Mouse (Mus musculus) neural tube, embryonic 13.5 days (tissue): ENCODE data around the gene Fam173b. TPM values are rescaled to one million over a fixed set of nuclear protein-coding genes. Genes with fewer than 3 reads are reported as not detected.
A peak's percentile ranks its signal among the peaks of the same experiment; 100 is the strongest.
"Not testable (repeated sequence)": the region's sequence is repeated elsewhere in the genome, so short reads cannot be mapped to it uniquely, and the experiment has no call there.

Source experiments
- ATAC-seq: fragments of 200-750 bp; cut with Nextera tagmentation; 2 replicates; pipeline ENCODE4 v1.8.0; 2017; ENCODE audit warnings: low read depth, mild to moderate bottlenecking, moderate TSS enrichment, moderate library complexity
- H3K27ac ChIP-seq: fragments of 300-500 bp; sonication (generic); replicated peaks from 2 replicates; pipeline ENCODE4 v1.5.1; 2015; ENCODE audit warnings: moderate library complexity, mild to moderate bottlenecking, inconsistent platforms
- H3K27me3 ChIP-seq: fragments of 300-500 bp; sonication (generic); 2 replicates; pipeline ENCODE4 v1.6.1; 2015; ENCODE audit warnings: mild to moderate bottlenecking, inconsistent platforms
- H3K36me3 ChIP-seq: fragments of 300-500 bp; sonication (generic); 2 replicates; pipeline ENCODE4 v1.6.1; 2015; ENCODE audit warnings: mild to moderate bottlenecking, inconsistent platforms
- H3K4me1 ChIP-seq: fragments of 300-500 bp; sonication (generic); replicated peaks from 2 replicates; pipeline ENCODE4 v1.6.1; 2015; ENCODE audit warnings: inconsistent platforms
- H3K4me2 ChIP-seq: fragments of 300-500 bp; sonication (generic); 2 replicates; pipeline ENCODE4 v1.6.1; 2015; ENCODE audit warnings: inconsistent platforms, mild to moderate bottlenecking, moderate library complexity
- H3K4me3 ChIP-seq: fragments of 300-500 bp; sonication (generic); 2 replicates; pipeline ENCODE4 v1.5.1; 2015; ENCODE audit warnings: mild to moderate bottlenecking, inconsistent platforms
- H3K9ac ChIP-seq: fragments of 300-500 bp; sonication (generic); 2 replicates; pipeline ENCODE4 v1.6.1; 2015; ENCODE audit warnings: moderate library complexity, mild to moderate bottlenecking, inconsistent platforms
- H3K9me3 ChIP-seq: fragments of 300-500 bp; sonication (generic); 2 replicates; pipeline ENCODE4 v1.6.1; 2016; ENCODE audit warnings: inconsistent platforms
- WGBS: fragments of 180-500 bp; shearing (Covaris S2); methylation state at CpG from one replicate; pipeline ENCODE4 v1.1.7; 2015; 5-methylcytosine and 5-hydroxymethylcytosine counted together
- polyA plus RNA-seq: library from polyadenylated mRNA; unstranded; fragments of >200 nt; fragmentation: Nextera tagmentation; extraction: Ambion mirVana; gene quantifications from 2 replicates; pipeline ENCODE4 v1.2.1, GENCODE M21; 2015

Gene Fam173b
- polyA plus RNA-seq, 1 experiment from 2014 or later: 11.0 TPM

DNA sequence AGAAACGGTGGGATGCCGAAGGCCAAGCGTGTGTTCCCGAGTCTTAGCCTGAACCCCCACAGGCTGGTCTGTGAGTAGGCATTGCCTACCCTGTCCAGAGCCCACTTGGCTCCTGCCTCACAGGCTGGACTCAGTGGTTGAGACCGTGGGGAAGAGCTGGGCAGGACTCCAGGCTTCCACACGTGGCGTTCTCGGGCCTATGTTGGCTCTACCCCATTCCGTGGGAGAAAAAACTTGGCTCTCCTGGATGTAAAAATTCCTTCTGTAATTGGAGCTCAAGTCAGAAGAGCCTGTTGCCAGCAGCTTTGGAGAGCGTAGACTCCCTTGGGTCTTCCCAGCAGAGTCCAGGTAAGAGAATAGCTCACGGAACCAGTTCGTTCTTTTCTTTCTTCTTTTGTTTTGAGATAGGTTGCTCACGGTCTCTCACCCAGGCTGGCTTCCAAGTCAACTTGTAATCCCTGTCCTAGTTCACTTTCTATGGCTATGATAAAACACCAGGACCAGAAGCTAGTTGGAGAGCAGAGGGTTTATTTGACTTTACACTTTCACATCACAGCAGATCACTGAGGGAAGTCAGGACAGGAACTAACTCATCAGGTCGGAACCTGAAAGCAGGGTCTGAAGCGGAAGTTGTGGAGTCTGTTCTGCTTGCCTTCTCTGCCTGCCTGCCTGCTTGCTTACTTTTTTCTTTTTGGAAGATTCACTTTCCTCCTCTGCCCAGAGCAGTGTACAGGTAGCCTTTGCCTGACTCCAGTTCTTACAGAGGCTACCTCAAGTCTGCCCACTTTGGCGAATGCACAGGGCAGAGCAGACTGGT is 29.5 kb upstream of the Fam173b start:
- Histone ChIP-seq H3K27ac (no peak overlapping the region), H3K4me1 (peaks cover 5% of the 10 kb centered on the region), H3K27me3 (no peaks in the 10 kb centered on the region), H3K9me3 (no peaks in the 10 kb centered on the region), H3K4me2 (no peak overlapping the region), H3K4me3 (no peak overlapping the region), H3K9ac (no peak overlapping the region), H3K36me3 (no peaks in the 10 kb centered on the region)
- 80% methylated on average over 16 of the region's 16 CpGs for WGBS
- no peak for ATAC-seq

DNA sequence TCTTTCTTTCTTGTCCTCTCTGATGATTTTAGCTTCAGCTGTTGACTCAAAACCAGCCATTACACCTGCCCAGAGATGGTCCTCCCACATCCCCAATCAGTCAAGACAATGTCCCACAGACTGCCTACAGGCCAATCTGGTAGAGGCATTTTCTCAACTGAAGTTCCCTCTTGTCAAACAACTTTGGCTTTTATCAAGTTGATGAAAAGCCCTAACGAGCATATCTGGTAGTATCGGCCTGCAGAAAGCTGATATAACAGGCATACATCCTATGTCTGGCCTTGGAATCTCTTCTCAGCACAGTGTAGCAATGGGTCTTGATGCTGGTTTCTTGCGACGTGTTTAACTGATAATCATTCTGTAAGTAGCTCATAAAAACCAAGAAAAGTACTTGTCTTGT is 28.4 kb upstream of the Fam173b start:
- no peak for ATAC-seq
- WGBS: 89% methylated on average over 4 of the region's 4 CpGs
- H3K4me1 ChIP-seq: peaks cover 5% of the 10 kb centered on the region
- H3K36me3 ChIP-seq: no peaks in the 10 kb centered on the region
- H3K4me3 ChIP-seq: no peak overlapping the region
- no peak overlapping the region for H3K27ac ChIP-seq
- no peak overlapping the region for H3K4me2 ChIP-seq
- no peaks in the 10 kb centered on the region for H3K27me3 ChIP-seq
- H3K9me3 ChIP-seq: no peaks in the 10 kb centered on the region
- H3K9ac ChIP-seq: no peak overlapping the region

DNA sequence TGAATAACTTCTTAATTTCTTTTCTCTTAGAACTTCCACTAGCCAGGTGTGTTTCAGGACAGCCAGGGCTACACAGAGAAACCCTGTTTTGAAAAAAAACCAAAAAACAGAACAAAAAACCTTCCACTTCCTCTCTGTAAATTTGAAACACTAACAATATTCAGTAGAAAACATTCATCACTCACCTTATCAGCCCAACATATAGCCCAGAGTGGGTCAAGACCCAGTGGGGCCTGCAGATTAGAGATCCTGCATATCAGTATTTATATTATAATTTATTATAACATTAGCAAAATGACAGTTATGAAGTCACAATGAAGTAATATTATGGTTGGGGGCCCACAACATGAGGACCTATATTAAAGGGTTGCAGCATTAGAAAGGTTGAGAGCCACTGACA is 28.0 kb upstream of the Fam173b start:
- no peak overlapping the region for H3K4me3 ChIP-seq
- H3K27me3 ChIP-seq: no peaks in the 10 kb centered on the region
- no peak overlapping the region for H3K27ac ChIP-seq
- no peak overlapping the region for H3K4me2 ChIP-seq
- peaks cover 2% of the 10 kb centered on the region for H3K4me1 ChIP-seq
- no peaks in the 10 kb centered on the region for H3K9me3 ChIP-seq
- H3K36me3 ChIP-seq: no peaks in the 10 kb centered on the region
- no peak overlapping the region for H3K9ac ChIP-seq
- no peak for ATAC-seq

DNA sequence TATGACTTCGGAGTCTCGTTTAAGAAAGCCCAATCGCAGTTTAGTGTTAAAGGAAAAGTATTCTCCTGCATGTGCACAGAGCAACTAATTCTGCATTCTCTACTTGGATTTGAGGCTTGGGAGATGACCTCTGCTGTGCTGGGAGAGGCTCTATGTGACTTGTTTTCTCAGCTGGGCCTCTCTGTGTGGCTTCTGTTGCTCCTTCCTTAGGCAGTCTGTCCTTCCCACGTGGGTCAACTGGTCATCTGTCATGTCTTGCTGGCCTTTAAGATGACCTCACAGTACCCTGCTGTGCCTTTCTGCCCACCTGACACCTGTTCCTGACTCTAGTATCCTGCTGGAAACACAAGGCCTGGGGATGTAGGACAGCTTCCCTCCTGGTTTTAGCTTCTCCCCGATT is 25.6 kb upstream of the Fam173b start:
- Histone ChIP-seq H3K4me3 (no peak overlapping the region), H3K36me3 (no peaks in the 10 kb centered on the region), H3K9me3 (no peaks in the 10 kb centered on the region), H3K4me1 (no peaks in the 10 kb centered on the region), H3K4me2 (no peak overlapping the region), H3K9ac (no peak overlapping the region), H3K27ac (no peak overlapping the region), H3K27me3 (no peaks in the 10 kb centered on the region)
- ATAC-seq: no peak
- WGBS: 72% methylated on average over 5 of the region's 5 CpGs

DNA sequence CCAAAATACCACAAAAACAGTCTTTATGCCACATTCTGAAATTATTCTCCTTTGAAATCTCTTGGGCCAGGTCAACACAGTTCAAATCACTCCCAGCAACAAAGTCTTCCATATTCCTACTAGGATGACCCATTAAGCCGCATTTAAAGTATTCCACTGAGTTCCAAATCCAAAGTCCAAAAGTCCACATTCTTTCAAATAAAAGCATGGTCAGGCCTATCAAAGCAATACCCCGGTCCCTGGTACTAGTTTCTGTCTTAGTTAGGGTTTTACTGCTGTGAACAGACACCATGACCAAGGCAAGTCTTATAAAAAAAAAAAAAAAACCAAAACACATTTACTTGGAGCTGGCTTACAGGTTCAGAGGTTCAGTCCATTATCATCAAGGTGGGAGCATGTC is 20.6 kb upstream of the Fam173b start:
- not testable (repeated sequence) for H3K36me3 ChIP-seq, H3K4me2 ChIP-seq, ATAC-seq, H3K9me3 ChIP-seq, H3K4me3 ChIP-seq, H3K4me1 ChIP-seq, H3K27me3 ChIP-seq, H3K27ac ChIP-seq, H3K9ac ChIP-seq
- WGBS: 88% methylated on average over 2 of the region's 2 CpGs

DNA sequence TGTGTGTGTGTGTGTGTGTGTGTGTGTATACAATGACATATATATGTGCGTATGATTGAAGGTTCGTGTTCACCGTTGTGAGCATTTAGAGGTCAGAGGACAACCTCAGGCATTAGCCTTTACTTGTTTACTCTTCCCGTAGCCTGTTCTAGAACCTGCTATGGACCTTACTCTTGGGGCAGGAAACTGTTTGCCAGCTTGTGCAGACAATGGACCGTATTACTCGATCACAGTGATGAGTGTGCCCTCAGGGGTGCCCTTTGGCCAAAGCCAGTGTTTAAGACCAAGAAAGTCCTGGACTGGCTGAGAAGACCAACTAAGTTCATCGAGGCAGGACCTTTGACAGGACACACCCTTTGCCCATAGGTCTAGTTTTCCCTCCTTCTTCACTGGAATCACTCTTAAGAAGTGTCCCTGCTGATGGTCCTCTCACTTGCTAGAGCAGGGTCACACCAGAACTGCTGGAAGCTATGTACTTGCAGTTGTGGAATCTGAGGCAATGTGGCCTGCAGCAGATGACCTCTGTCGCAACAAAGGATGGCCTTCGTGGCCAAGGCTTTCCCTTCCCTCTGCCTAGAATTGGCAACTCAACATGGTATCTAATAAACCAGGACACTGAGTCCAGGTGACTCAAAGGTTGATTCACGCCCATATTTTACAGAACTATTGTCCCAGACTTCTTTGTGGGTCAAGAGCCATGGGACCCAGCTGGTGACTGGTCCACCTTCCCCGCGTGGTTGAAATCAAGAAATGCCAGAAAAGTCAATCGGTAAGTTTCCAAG is 18.2 kb upstream of the Fam173b start:
- no peak overlapping the region for H3K4me2 ChIP-seq
- 0 out of 2 replicates have a peak, but pooled peaks cover 2% of the 10 kb centered on the region for H3K36me3 ChIP-seq
- no peak overlapping the region for H3K27ac ChIP-seq
- ATAC-seq: no peak
- H3K27me3 ChIP-seq: no peaks in the 10 kb centered on the region
- no peak overlapping the region for H3K4me3 ChIP-seq
- no peaks in the 10 kb centered on the region; the same call in 1 of the 2 replicates for H3K4me1 ChIP-seq
- WGBS: 91% methylated on average over 13 of the region's 13 CpGs
- H3K9ac ChIP-seq: no peak overlapping the region
- no peaks in the 10 kb centered on the region for H3K9me3 ChIP-seq

DNA sequence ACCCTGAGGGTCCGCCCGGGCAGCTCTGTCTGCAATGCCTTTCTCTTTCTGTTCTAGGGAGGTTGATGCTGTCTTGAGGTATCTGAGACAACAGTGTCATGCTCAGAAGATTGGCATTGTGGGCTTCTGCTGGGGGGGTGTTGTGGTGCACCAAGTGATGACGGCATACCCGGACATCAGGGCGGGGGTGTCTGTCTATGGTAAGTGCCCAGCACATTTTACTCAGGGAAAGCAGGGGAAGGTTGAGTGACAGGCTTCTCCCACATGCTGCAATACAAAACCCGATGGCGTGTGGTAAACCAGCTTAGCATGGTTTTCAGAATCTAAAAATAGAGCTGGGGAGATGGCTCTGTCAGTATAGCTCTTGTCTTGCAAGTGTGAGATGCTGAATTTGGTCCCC is 16.4 kb upstream of the Fam173b start:
- Histone ChIP-seq H3K4me3 (no peak overlapping the region), H3K4me2 (no peak overlapping the region), H3K27me3 (no peaks in the 10 kb centered on the region), H3K27ac (no peak overlapping the region), H3K4me1 (no peaks in the 10 kb centered on the region; the same call in 1 of the 2 replicates), H3K9me3 (no peaks in the 10 kb centered on the region), H3K9ac (no peak overlapping the region), H3K36me3 (peaks cover 18% of the 10 kb centered on the region)
- 90% methylated on average over 7 of the region's 7 CpGs for WGBS
- ATAC-seq: no peak

DNA sequence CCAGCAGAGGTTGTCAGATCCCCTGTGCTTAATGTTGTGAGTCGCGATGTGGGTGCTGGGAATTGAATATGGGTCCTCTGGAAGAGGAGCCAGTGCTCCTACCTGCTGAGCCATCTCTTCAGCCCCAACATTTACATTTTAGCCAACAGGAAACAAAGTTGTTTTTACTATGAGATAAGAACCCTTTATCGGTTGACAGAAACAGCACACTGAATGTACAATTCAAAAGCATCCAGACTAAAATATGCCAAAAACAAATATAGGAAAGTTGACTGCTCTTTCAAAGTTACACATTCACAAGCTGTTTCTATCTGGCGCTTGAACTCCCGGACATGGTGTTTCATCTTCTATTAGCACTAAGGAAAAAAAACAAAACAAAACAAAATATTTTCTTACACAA is 15.6 kb upstream of the Fam173b start:
- Histone ChIP-seq H3K4me2 (no peak overlapping the region), H3K27ac (no peak overlapping the region), H3K9me3 (no peaks in the 10 kb centered on the region), H3K9ac (no peak overlapping the region), H3K4me1 (no peaks in the 10 kb centered on the region; the same call in 1 of the 2 replicates), H3K4me3 (no peak overlapping the region), H3K36me3 (peaks cover 26% of the 10 kb centered on the region), H3K27me3 (no peaks in the 10 kb centered on the region)
- no peak for ATAC-seq
- 82% methylated on average over 5 of the region's 5 CpGs for WGBS

DNA sequence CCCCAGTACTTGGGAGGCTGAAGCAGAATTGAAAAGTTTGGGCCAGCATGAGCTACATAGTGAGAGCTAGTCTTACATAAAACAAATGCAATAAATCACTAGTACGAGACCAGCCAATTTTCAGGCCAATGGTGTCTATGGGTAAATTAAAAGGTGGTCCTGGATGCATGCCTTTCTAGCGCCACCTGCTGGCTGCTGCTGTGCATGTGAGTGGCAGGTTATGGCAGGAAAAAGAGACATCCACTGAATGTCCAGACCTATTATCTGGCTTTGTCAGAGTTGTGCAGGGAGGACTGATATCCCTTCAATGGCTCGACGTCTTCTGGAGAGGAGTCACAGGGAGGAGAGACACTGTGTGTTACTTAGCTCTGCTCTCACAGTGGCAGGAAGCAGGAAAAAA is 15.1 kb upstream of the Fam173b start:
- H3K4me3 ChIP-seq: no peak overlapping the region
- no peak overlapping the region for H3K27ac ChIP-seq
- H3K4me1 ChIP-seq: no peaks in the 10 kb centered on the region; the same call in 1 of the 2 replicates
- H3K36me3 ChIP-seq: peaks cover 30% of the 10 kb centered on the region
- WGBS: 7% methylated on average over 4 of the region's 4 CpGs
- no peak overlapping the region for H3K4me2 ChIP-seq
- no peaks in the 10 kb centered on the region for H3K27me3 ChIP-seq
- peak; percentile 57; the same call in 1 of the 2 replicates for ATAC-seq
- no peak overlapping the region for H3K9ac ChIP-seq
- no peaks in the 10 kb centered on the region for H3K9me3 ChIP-seq

DNA sequence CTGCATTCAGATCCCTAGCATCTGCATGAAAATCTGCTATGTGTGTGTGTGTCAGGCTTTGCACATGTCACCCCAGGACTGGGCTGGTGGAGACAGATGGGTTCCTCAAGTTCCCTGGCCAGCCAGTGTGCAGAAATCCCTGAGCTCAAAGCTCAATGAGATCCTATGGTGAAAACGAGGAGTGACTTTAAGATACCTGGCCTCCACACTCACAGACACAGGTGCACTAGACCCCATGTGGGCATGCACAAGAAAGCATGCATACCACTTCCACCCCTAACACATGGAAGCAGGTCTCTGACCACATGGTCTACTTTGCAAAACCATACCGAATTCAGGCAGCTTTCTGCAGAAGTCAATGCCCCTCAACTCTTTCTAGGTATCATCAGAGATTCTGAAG is 13.9 kb upstream of the Fam173b start:
- H3K27ac ChIP-seq: no peak overlapping the region
- H3K4me2 ChIP-seq: no peak overlapping the region
- H3K4me3 ChIP-seq: no peak overlapping the region
- H3K27me3 ChIP-seq: no peaks in the 10 kb centered on the region
- H3K4me1 ChIP-seq: no peaks in the 10 kb centered on the region; the same call in 1 of the 2 replicates
- peaks cover 43% of the 10 kb centered on the region for H3K36me3 ChIP-seq
- 82% methylated on average over 2 of the region's 2 CpGs for WGBS
- no peak for ATAC-seq
- H3K9me3 ChIP-seq: no peaks in the 10 kb centered on the region
- H3K9ac ChIP-seq: no peak overlapping the region

DNA sequence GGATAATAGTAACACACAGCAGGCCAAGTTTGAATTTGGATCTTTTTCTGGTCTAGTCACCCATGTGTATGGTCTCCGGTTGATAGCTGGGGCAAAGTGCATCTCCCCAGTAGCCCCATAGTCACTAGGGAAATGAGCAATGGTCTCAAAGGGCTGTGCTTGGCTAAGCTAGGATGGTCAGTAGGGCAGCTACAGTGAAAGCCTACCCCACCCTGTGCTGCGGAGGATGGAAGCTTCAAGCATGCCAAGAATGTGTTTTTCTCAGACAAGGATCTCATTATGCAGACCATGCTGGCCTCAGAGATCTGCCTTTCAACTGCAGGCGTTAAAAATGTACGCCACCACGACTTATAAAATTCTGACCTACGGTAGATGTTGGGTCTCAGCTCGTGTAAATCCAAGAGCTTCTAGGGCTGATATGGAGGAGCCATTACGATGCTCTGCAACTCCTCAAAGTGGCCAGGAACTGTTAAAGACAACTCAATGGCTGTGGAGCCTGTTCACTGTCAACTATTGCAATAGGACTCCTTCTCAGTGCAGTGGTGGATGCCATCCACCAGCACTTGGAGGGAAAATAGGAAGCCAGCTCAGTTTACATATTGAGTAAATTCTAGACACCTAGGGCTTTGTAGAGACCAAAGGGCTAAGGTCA is 12.5 kb upstream of the Fam173b start:
- Histone ChIP-seq H3K9ac (no peak overlapping the region), H3K27me3 (no peaks in the 10 kb centered on the region), H3K36me3 (peaks cover 56% of the 10 kb centered on the region), H3K27ac (no peak overlapping the region), H3K4me1 (no peaks in the 10 kb centered on the region; the same call in 1 of the 2 replicates), H3K9me3 (no peaks in the 10 kb centered on the region), H3K4me3 (no peak overlapping the region), H3K4me2 (no peak overlapping the region)
- WGBS: 75% methylated on average over 8 of the region's 8 CpGs
- no peak for ATAC-seq

DNA sequence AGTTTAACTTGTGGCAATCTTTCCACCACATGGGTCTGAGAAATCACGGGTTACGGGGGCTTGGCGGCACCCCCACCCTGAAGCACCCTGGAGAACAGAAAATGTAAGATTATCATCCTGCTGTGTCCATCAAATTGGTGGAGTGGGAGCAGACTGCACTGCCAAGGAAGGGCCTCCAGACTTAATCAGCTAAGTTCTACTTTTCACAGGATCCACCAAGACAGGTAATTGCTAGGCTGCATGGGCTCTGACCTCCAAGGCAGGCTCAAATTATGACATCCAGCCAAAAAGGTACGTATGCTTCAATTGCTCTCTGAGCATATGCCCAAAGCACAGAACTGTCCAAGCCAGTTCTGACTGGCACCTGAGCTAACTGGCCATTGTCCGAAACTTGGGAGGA is 11.5 kb upstream of the Fam173b start:
- H3K4me3 ChIP-seq: no peak overlapping the region
- no peak overlapping the region for H3K9ac ChIP-seq
- no peaks in the 10 kb centered on the region; the same call in 1 of the 2 replicates for H3K4me1 ChIP-seq
- no peak overlapping the region for H3K27ac ChIP-seq
- peaks cover 67% of the 10 kb centered on the region for H3K36me3 ChIP-seq
- H3K9me3 ChIP-seq: no peaks in the 10 kb centered on the region
- no peak overlapping the region for H3K4me2 ChIP-seq
- no peak for ATAC-seq
- WGBS: 97% methylated on average over 5 of the region's 5 CpGs
- no peaks in the 10 kb centered on the region for H3K27me3 ChIP-seq
